Mouse (Mus musculus): ENCODE data around the gene Scap.

DNA sequence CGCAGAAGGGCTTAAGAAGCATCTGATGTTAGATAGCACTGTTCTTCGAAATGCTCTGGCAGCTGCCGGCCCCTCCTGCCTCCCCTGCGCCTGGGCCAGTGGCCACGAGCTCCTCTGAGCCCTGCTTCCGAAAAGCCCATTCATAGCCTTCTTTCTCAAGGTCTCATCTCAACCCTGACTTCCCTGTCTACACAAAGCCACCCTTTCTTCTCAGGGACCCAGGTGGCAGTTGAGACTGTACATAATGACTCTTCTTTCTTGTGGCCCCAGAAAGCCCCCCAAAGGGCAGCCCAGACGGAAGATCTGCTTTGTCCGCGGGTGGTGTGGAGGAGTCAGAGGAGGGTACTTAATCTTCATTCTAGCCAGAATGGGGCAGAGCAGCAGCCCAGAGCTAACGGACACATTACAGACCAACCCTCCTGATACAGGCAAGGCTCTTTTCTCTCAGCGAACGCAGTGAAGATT lies 39.8 kb upstream of the Scap start:
- no peak for TF ChIP-seq CTCF (IDR thresholded peaks at IDR 0.05; ENCODE audit: borderline replicate concordance, insufficient read depth, low read length)
- no peak for TF ChIP-seq POLR2A (IDR thresholded peaks at IDR 0.05; ENCODE audit: low read depth, low read length)

Data from embryonic fibroblast, embryonic 13.5 days (primary cell).